Mouse (Mus musculus): Measurements from ENCODE around the gene Tspan5.

- TF ChIP-seq EP300 (IDR thresholded peaks at IDR 0.05; ENCODE audit: low read depth) (no peak), CTCF (IDR thresholded peaks at IDR 0.05; ENCODE audit: low read depth) (no peak)
These were observed 1.2 kb downstream of the Tspan5 start for GRCm38 (mm10) chr3:138743061-138743671.
